Mouse (Mus musculus): ENCODE results near the gene Wdr61. TPM values are rescaled to one million over a fixed set of nuclear protein-coding genes. Genes with fewer than 3 reads are reported as not detected.

Gene Wdr61
- 35.6 and 37.9 TPM in 2 replicates for total RNA-seq (2014; rRNA removed)
- polyA plus RNA-seq (2015; fragmentation: Nextera tagmentation; extraction: Ambion mirVana), result 88.5 and 96.7 TPM in 2 replicates

DNA sequence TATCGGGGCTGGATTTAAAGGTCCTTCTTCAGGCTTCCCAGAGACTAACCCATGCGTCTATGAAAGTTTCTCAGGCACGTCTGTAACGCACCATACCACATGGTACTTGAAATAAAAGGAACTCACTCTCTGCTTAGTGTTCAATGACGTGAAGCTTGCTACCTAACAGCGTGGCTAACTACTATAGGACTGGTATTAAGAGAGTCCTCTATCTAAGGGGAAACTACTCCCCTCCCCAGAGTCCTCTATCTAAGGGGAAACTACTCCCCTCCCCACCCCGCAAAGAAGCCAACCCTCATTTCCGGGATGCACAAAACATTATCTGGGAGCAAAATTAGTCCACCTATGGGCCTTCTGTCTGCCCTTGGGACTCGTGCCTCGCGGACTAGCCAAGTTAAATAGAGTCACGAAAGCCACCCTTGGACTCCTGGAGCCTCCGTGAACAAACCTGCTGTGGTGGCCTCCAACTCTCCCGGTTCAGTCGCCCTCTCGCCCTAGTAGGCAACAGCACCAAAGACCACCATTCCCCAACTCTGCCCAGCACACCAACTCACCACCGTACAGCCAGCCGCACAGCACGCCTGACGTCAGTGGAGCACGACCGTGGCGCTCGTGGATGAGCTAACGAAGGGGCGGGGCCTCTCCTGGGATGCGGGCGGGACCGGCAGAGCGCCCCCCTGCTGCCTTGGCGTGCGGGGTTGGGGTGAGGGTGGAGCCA is at the start of gene Wdr61:
Wdr61 (minus strand) TSS at position 599 of the 718 bp plus-strand sequence.
- Histone ChIP-seq H3K4me2 (ENCODE audit: low read depth, low read length) (peak within 1 kb of the TSS; percentile 89), H3K9me3 (ENCODE audit: low read length) (no peaks in the 10 kb centered on the region), H3K27me3 (ENCODE audit: insufficient read depth, low read length) (no peaks in the 10 kb centered on the region), H3K4me1 (ENCODE audit: insufficient read depth, low read length) (peaks cover 8% of the 10 kb centered on the region), H3K4me3 (ENCODE audit: low read length) (peak within 1 kb of the TSS; percentile 68), H3K9ac (replicated peaks; ENCODE audit: low read length) (peak within 1 kb of the TSS; percentile 64), H3K27ac (peak within 1 kb of the TSS; percentile 13; the same call in 1 of the 2 replicates), H3K36me3 (ENCODE audit: insufficient read depth, low read length) (peaks cover 6% of the 10 kb centered on the region; the same call in 1 of the 2 replicates)
- DNase-seq (ENCODE audit: low spot score) (peak; percentile 97), ATAC-seq (peak; percentile 97)
- TF ChIP-seq CTCF (IDR thresholded peaks at IDR 0.05; ENCODE audit: low read depth), result peak; percentile 63
- 3% methylated on average over 32 of the region's 32 CpGs for WGBS

DNA sequence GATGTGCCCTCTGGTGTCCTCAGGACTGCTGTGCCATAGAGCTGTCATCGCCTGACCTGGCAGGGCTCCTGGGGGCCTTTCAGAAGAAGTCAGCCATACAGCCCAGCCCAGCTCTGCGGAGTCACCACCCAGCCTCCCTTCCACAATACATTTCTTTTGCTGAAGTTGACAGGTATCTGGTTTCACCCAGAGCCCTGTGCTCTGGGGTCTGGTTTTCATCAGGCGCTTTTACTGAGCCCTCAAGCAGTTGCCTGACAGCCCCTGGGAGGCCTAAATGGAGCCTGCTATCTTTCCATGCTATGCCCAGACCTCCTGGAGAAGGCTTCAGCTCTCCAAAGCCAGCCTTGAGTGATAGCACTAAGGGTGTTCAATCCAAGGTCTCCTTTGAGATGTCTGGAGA is 49.7 kb upstream of the Wdr61 start:
- 52% methylated on average over 3 of the region's 3 CpGs for WGBS
- Histone ChIP-seq H3K27me3 (ENCODE audit: insufficient read depth, low read length) (no peaks in the 10 kb centered on the region), H3K27ac (no peak overlapping the region), H3K9ac (replicated peaks; ENCODE audit: low read length) (no peak overlapping the region), H3K9me3 (ENCODE audit: low read length) (no peaks in the 10 kb centered on the region), H3K36me3 (ENCODE audit: insufficient read depth, low read length) (no peaks in the 10 kb centered on the region), H3K4me1 (ENCODE audit: insufficient read depth, low read length) (peaks cover 5% of the 10 kb centered on the region; the same call in 1 of the 2 replicates), H3K4me3 (ENCODE audit: low read length) (no peak overlapping the region), H3K4me2 (ENCODE audit: low read depth, low read length) (no peak overlapping the region)
- no peak for TF ChIP-seq CTCF (IDR thresholded peaks at IDR 0.05; ENCODE audit: low read depth)
- ATAC-seq, result no peak
- no peak for DNase-seq (ENCODE audit: low spot score)

DNA sequence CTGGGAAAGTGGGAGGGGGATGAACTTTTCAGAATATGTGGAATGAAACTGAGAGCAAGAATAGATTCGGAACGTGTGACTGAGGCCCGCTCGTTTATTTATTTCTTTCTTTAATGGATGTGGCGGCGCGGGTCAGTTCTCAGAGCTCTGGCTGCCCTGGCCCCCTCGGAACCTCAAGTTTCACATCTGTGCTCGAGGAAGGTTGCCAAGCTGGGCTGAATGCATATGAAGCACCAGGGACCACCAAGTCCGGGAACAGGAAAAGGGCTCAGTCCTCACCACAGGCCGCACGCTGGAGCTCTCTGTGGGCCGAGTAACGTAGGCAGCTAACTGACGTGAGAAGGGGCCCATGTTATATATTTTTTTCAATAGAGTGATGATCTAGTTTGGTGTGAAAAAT is 48.2 kb upstream of the Wdr61 start:
- DNase-seq (ENCODE audit: low spot score) (no peak), ATAC-seq (no peak)
- H3K27ac ChIP-seq, result no peak overlapping the region
- no peaks in the 10 kb centered on the region for H3K9me3 ChIP-seq (ENCODE audit: low read length)
- H3K36me3 ChIP-seq (ENCODE audit: insufficient read depth, low read length), result no peaks in the 10 kb centered on the region
- 55% methylated on average over 15 of the region's 15 CpGs for WGBS
- no peak overlapping the region for H3K4me2 ChIP-seq (ENCODE audit: low read depth, low read length)
- no peak overlapping the region for H3K4me3 ChIP-seq (ENCODE audit: low read length)
- H3K9ac ChIP-seq (replicated peaks; ENCODE audit: low read length), result no peak overlapping the region
- no peaks in the 10 kb centered on the region for H3K27me3 ChIP-seq (ENCODE audit: insufficient read depth, low read length)
- TF ChIP-seq CTCF (IDR thresholded peaks at IDR 0.05; ENCODE audit: low read depth), result no peak
- no peaks in the 10 kb centered on the region for H3K4me1 ChIP-seq (ENCODE audit: insufficient read depth, low read length)

DNA sequence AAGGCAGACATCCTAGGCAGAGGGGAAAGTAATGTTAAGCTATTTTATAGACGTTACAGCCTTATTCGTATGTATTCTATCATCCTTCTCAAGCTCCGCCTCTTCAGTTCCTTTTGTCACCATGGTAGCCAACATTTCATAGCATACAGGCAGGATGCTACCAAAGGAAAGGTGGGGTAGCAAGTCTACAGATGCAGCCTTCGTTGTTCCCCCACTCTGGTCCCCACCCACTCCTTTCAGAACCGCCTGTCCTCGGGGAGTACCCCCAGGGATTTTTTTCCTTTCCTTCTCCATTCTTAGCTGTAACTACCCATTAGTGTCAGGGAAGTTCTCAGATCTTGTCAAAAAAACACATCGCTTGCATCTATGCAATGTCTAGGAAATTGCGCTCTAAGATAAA is 45.0 kb upstream of the Wdr61 start:
- no peak overlapping the region for H3K4me2 ChIP-seq (ENCODE audit: low read depth, low read length)
- WGBS, result 76% methylated on average over 8 of the region's 8 CpGs
- H3K9ac ChIP-seq (replicated peaks; ENCODE audit: low read length), result no peak overlapping the region
- no peaks in the 10 kb centered on the region for H3K27me3 ChIP-seq (ENCODE audit: insufficient read depth, low read length)
- no peaks in the 10 kb centered on the region for H3K4me1 ChIP-seq (ENCODE audit: insufficient read depth, low read length)
- ATAC-seq (no peak), DNase-seq (ENCODE audit: low spot score) (no peak)
- H3K9me3 ChIP-seq (ENCODE audit: low read length), result no peaks in the 10 kb centered on the region
- no peak overlapping the region for H3K27ac ChIP-seq
- no peaks in the 10 kb centered on the region for H3K36me3 ChIP-seq (ENCODE audit: insufficient read depth, low read length)
- H3K4me3 ChIP-seq (ENCODE audit: low read length), result no peak overlapping the region
- TF ChIP-seq CTCF (IDR thresholded peaks at IDR 0.05; ENCODE audit: low read depth), result no peak

DNA sequence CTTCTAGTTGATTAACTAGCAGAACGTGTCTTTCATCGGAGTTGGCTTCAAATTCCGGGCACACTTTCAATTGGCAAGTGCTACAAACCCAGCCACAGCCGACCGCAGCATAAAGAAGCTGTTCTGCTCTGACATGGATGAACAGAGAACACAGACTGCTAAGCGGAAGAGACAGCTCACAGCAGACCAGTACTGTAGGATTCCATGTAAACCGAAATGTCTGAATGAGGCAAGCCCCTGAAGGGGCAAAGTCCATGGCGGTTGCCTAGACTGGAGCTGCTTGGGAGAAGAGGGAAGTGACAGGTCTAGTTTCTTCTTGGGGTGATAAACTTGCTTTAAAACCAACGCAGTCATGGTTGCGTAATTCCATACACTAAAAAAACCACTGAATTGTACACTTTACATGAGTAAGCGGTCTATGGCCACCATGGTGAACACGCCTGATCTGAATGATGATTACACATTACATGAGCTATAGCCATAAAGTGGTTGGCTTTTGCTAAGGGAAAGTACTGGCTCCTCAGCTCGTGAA is 42.2 kb upstream of the Wdr61 start:
- Histone ChIP-seq H3K27ac (no peak overlapping the region), H3K36me3 (ENCODE audit: insufficient read depth, low read length) (no peaks in the 10 kb centered on the region), H3K4me1 (ENCODE audit: insufficient read depth, low read length) (no peaks in the 10 kb centered on the region), H3K9ac (replicated peaks; ENCODE audit: low read length) (no peak overlapping the region), H3K4me2 (ENCODE audit: low read depth, low read length) (no peak overlapping the region), H3K9me3 (ENCODE audit: low read length) (no peaks in the 10 kb centered on the region), H3K27me3 (ENCODE audit: insufficient read depth, low read length) (no peaks in the 10 kb centered on the region), H3K4me3 (ENCODE audit: low read length) (no peak overlapping the region)
- peak; percentile 86; the same call in 1 of the 2 replicates for ATAC-seq
- TF ChIP-seq CTCF (IDR thresholded peaks at IDR 0.05; ENCODE audit: low read depth), result no peak
- DNase-seq (ENCODE audit: low spot score), result peak; percentile 77
- WGBS, result 61% methylated on average over 13 of the region's 13 CpGs

DNA sequence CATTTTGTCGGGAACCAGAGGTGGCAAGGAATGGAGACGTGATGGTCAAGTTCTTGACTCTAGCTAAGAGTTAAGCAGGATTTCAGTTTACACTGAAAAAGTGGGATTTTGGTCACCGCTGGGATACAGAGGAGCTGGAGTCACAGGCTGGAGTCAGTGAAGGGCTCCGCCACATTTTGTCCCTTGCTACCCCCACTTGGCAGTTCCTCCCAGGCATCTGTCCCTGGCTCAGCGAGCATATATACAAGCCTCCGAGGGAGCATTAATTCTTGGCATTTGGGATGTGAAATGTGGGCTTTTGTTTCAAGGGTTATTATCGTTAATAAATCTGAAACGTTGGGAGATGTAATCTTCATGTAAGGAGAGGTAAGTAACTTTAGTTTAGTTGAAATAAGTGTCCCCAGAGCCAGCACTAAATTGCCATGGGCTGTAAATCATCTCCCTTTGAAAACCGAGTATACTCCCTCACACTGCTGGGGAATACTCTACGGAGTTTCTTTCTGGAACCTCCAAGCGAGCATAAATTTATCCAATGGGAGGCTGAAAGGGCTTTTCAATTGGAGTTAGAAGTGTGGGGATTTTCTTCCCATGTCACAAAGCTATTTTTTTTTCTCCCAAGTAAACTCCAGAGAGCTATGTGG is 35.9 kb upstream of the Wdr61 start:
- Histone ChIP-seq H3K4me1 (ENCODE audit: insufficient read depth, low read length) (peaks cover 2% of the 10 kb centered on the region; the same call in 1 of the 2 replicates), H3K9ac (replicated peaks; ENCODE audit: low read length) (no peak overlapping the region), H3K4me2 (ENCODE audit: low read depth, low read length) (no peak overlapping the region), H3K36me3 (ENCODE audit: insufficient read depth, low read length) (no peaks in the 10 kb centered on the region), H3K4me3 (ENCODE audit: low read length) (no peak overlapping the region), H3K27me3 (ENCODE audit: insufficient read depth, low read length) (peaks cover 13% of the 10 kb centered on the region), H3K9me3 (ENCODE audit: low read length) (no peaks in the 10 kb centered on the region), H3K27ac (no peak overlapping the region)
- DNase-seq (ENCODE audit: low spot score) (no peak), ATAC-seq (no peak)
- 43% methylated on average over 11 of the region's 11 CpGs for WGBS
- no peak for TF ChIP-seq CTCF (IDR thresholded peaks at IDR 0.05; ENCODE audit: low read depth)
